Mouse (Mus musculus) CD4-positive, CD25-positive, alpha-beta regulatory T cell, adult 4 months (primary cell): Measurements from ENCODE around the gene Chst12. TPM values are rescaled to one million over a fixed set of nuclear protein-coding genes. Genes with fewer than 3 reads are reported as not detected.
"Not testable (repeated sequence)": the region's sequence is repeated elsewhere in the genome, so short reads cannot be mapped to it uniquely, and the experiment has no call there.

Experiments
- ATAC-seq: one replicate; pipeline ENCODE4 v1.8.0; 2017
- polyA plus RNA-seq, 2 experiments: library from polyadenylated mRNA; unstranded; fragments of 100-300 nt; shearing (Covaris generic); gene quantifications; one replicate each; pipeline ENCODE4 v1.2.1; 2017

Chst12 gene
- polyA plus RNA-seq = 10 to 100 TPM; 31.8 to 44.3 TPM

- peak; percentile 92 for ATAC-seq
These were observed at the start of gene Chst12 for GRCm38 (mm10) chr5:140505208-140505780. Chst12 (plus strand) TSS chr5:140505550.

- no peak for ATAC-seq
These were observed 43.9 kb upstream of the Chst12 start for GRCm38 (mm10) chr5:140461476-140461875.

DNA sequence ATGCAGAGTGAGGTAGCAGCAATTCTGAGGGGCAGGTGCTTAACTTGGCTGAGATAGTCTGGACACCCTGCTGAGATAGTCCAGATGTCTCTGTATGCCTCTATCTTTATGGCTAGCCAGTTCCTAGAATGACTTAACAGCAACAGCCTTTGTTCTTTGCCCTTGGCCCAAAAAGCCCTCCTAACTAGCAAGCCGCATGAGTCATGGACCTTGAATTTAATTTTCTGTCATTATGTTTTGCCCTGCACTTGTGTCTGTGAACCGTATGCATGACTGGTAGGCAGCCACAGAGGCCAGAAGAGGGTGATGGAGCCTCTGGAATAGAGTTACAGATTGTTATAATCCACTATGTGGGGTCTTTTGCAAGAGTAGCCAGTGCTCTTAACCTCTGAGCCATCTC lies 42.2 kb upstream of the Chst12 start:
- not testable (repeated sequence) for ATAC-seq

- no peak for ATAC-seq
These were observed 40.4 kb upstream of the Chst12 start for GRCm38 (mm10) chr5:140464943-140465342.

DNA sequence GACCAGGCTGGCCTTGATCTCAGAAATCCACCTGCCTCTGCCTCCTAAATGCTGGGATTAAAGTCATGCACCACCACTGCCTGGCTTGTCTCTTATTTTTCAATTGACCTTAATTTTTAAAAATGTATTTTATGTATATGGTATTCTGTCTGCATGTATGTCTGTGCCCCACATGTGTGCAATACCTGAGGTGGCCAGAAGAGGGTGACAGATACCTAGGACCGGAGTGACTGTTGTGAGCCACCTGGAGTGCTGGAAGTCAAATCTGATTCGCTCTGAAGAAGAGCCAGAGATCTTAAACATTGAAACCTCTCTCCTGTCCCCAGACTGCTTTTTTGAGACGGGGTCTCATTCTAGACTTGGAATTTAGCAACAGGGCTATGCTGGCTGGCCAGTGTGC lies 33.0 kb upstream of the Chst12 start:
- ATAC-seq = no peak

GRCm38 (mm10) chr5:140481458-140481857 lies 23.9 kb upstream of the Chst12 start:
- no peak for ATAC-seq

DNA sequence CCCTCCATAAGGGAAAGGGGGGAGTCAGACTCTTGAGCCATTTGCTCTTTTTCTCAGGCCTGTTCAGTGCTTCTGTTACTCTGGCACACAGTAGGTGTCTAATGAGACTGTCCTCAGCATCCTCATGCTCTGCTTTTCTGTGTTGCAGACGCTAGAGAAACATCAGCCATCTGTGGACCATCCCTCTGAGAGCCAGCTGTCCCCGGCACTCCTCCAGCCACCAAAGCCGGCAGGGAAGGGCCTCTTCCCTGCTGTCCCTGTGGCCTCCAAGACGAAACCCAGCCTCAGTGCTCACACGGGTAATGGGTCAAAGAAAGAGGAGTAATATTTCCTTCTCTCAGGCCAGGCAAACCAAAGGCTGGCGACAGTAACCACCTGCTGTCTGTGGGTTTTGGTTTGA lies 14.2 kb upstream of the Chst12 start:
- no peak for ATAC-seq

DNA sequence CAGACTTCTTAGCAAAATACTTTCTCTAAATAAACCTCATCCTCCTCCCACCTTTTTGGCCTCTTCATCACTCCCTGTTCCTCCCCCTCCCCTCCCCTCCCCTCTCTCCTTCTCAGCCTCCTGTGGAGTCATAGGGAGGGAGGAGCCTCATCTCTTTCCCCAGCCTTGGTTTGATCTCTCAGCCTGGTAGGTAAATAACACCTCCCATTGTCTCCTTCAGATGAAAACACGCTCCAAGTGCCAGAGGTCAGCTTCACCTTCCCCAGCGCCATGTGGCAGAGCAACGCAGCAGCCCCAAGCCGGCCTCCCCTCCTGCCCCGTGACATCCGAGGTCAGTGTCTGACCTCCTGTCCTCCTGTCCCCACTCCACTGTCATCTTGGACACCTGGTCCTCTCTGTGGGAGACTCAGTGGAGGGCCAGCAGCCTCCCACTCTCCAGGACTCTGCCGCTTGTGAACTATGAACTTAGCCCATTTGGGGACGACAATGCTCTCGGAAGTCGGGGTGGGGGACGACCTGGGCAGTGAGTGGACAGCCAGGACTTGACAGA lies 12.6 kb upstream of the Chst12 start:
- no peak for ATAC-seq

DNA sequence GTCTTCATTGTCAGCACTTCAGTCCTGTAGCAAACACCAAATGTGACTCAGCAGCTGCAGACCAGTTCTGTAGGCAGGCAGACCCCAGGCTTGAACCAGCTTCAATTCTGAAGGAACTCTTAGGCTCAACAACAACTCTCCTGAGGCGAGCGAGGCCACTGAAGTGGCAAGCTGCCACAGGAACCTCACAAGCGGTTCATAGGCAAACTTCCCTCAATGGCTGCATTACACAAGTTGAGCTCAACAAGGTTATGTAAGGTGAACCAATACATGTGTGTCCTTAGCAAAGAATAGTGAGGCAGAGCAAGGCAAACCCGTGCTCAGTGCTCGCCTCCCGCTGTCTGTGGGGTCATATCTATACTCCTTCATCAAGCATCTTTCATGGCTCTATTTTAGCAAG lies 7.2 kb upstream of the Chst12 start:
- no peak for ATAC-seq

GRCm38 (mm10) chr5:140500736-140501135 lies 4.6 kb upstream of the Chst12 start:
- ATAC-seq = no peak

DNA sequence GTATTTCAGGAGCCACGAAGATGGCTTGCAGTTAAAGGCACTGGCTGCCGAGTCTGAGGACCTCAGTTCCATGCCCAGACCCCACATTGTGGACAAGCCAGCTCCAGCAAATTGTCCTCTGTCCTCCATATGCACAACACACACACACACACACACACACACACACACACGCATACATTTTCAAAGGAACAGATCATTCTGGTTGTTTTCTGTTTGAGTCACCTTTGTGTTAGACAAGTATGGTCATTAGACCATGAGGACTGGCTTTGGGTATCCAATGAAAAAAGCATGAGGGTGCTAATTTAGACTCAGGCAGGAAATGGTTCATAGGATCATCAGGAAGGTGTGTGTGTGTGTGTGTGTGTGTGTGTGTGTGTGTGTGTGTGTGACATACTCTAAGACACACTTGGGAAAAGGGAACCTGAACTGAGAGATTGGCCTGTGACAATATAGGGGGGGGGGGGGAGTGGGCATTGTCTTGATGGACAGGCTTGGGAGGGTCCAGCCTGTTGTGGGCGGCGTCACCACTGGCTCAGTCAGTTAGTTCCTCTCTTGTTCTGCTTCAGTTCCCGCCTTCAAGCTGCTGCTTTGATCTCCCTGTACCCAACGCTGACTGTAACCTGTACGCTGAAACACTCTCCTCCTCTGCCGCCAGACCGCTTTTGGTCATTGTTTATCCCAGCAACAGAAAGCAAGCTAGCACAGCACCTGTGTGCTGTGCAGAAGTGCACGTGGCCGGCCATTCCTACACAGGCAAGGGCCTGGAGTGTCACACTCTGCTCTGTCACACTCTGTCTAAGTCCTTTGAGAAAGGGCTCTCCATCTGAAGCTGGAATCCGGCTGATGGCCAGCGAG lies 3.1 kb upstream of the Chst12 start:
- no peak for ATAC-seq

GRCm38 (mm10) chr5:140502925-140503324 lies 2.4 kb upstream of the Chst12 start:
- ATAC-seq = not testable (repeated sequence)

GRCm38 (mm10) chr5:140506096-140506794 lies 895 bp downstream of the Chst12 start:
- peak; percentile 2 for ATAC-seq

- no peak for ATAC-seq
These were observed 2.3 kb downstream of the Chst12 start for GRCm38 (mm10) chr5:140507466-140508208.

- ATAC-seq = no peak
These were observed 3.3 kb downstream of the Chst12 start for GRCm38 (mm10) chr5:140508686-140509085.

DNA sequence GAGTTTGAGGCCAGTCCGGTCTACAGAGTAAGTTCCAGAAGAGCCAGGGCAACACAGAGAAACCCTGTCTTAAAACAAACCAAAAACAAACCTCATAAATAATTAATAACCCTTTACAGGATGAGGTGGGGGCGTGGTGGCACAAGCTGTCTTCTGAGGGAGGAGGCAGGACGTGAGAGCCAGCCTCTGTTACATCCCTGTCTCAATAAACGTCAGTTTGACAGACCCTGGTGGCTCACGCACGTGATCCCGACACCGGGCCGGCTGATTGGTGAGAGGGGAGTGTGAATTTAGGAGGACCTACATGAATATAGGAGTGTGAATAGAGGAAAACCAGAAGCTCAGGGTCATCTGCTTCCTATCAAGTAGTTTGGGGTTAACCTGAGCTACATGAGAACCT lies 3.9 kb downstream of the Chst12 start:
- no peak for ATAC-seq

GRCm38 (mm10) chr5:140510012-140511000 lies 5.0 kb downstream of the Chst12 start:
- ATAC-seq = no peak

GRCm38 (mm10) chr5:140513921-140514320 lies 8.6 kb downstream of the Chst12 start:
- ATAC-seq = no peak

DNA sequence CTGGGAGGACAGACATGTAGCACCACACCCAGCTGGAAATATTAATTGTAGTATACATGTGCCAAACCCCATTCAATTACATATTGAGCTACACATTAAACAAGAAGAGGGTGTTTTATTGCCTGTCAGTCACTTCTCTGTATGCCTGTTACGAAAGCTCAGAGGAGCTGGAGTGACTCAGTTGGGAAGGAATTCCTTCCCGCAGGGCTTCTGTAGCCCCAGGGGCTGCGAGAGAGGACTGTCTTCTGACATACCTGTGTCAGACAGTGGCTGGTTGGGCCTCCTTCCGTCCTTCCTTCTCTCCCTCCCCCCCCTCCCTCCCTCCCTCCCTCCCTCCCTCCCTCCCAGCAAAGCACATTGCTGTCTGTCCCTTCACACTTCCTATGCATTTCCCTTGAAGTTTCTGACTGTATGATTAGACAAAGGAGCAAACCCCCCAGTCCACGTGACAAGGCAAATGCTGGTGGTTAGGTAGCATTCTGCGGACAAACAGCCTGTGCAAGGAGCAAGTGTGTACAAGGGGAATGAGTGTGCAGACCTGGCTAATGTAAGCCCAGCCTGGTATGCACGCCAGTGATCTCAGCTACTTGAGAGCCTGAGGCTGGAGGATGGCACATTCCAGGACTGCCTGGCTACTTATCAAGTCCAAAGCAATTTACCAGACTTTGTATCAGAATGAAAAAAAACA lies 9.6 kb downstream of the Chst12 start:
- ATAC-seq = no peak

DNA sequence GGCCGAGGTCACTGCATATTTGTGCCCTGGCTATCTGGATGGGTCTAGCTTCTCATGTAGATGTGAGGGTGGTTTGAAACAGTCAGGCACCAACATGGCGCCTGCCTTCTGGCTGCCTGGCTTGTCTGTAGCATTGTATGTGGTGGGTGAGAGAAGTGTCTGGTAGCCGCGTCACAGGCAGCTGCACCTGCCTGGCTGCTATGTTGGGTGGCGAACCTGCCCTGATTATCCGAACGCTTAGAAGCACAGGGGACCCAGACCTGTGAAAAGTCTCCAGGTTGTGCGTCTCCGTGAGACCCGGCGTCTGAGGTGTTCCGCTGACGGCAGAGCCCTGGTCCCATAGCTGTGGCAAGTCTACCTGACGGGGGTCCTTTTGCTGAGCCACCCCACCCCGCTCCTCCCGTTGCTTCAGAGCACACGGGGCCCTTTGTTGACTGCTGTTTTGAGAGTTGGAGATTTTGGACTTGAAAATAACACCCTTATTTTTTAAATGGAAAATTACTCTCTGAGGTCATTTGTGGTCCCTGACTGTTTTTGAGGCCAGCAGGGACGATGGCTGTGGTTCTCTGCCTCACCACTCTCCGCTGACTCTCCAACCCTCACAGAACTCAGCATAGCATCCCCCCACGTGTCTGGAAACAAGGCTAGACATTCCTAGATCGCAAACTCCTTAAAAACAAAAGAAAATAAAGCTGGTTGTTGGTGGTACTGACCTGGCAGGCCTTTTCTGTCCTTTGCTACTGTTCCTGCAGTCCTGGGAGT lies 12.0 kb downstream of the Chst12 start:
- ATAC-seq = no peak
